Mouse (Mus musculus) neural tube, embryonic 10.5 days (tissue): ENCODE measurements around the gene Acap1.
A peak's percentile ranks its signal among the peaks of the same experiment; 100 is the strongest.
"Not testable (repeated sequence)": the region's sequence is repeated elsewhere in the genome, so short reads cannot be mapped to it uniquely, and the experiment has no call there.

Source experiments
- DNase-seq: peaks from one replicate; pipeline ENCODE4 v3.0.0-alpha.2; 2017; ENCODE audit warnings: low spot score; ENCODE audit errors: extremely low spot score

The Acap1 gene

DNA sequence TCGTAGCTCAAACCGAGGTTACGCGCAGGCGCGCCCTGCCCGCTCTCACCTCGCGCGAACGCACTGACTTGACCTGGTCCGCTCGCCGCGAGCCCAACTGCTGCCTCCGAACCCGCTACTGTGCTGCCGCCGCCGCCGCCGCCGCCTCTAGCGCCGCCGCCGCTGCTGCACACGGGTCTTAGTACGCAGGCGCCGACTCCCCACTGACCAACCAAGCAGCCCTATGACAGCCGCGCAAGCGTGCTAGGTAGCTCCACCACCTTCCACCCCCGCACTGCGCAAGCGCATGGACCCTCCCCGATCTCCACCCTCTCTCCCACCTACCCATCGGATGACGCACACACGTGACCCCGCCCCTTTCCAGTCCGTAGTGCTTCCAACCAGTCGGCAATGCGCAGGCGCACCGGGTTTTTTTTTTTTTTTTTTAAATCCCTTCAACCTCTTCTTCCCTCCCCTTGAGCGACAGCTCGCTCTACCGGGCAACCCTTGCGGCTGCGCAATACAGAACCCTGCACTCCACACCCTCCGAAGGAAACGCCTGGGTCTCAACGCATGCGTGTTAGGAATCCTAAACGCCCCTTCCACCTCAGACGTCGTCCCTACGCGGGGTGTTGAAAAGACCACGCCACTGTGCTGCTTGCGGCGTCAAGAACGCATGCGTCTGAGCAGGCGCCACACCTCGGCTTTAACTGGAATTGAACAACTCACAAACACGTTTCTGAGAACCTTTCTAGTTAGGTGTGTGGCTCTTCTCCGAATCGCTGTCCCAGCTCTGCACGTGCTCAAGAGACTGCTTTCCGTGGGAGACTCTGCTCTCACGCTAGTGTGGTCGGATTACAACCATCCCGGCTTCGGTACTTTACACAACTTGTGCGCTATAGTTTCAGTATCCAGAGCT, 26.0 kb upstream of the Acap1 start, which contains the start of gene Eif5a:
Gene Eif5a, minus strand, starts transcription at position 845 of the 898 bp plus-strand sequence.
- peak; percentile 100 for DNase-seq

GRCm38 (mm10) chr11:69920266-69921031, 25.1 kb upstream of the Acap1 start:
- peak; percentile 60 for DNase-seq

- DNase-seq = peak; percentile 57
Observed at GRCm38 (mm10) chr11:69919661-69920265, 24.4 kb upstream of the Acap1 start.

DNA sequence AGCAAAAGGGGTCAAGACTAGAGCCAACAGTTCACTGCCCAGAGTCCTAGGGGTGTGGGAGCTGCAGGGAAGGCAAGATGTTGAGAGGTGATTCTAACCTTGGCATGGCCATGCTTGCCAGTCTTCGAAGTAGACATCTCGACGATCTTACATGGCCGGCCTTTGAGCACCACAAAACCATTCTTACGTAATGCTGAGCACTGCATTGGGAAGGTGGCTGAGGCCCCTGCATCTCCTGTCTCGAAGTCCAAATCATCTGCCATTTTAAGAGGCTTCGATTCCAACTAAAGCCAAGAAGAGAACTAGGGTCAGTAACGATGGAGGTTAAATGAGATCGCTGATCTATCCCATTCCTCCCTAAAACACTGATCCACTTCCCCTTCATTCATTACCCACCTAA, 23.7 kb upstream of the Acap1 start:
- no peak for DNase-seq

DNA sequence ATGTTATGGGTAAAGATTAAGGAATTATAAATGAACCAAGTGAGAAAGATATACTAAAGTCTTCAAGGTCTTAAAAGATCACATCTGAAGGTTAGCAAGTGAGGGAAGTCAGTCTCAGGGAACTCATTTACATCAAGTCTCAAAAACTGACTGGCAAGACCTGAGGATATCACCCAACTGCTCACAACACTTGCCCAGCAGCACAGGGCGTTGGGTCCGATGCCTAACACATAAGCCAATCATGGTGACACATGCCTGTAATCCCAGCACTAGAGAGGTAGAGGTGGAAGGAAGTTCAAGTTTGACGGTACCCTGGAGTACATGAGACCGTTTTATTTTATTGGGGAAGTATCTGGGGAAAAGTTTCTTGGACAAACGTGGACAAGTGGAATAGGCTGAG, 22.8 kb upstream of the Acap1 start:
- no peak for DNase-seq

GRCm38 (mm10) chr11:69917379-69917948, 22.1 kb upstream of the Acap1 start:
- DNase-seq = no peak

- DNase-seq = not testable (repeated sequence)
Observed at GRCm38 (mm10) chr11:69916652-69917378, 21.5 kb upstream of the Acap1 start.

DNA sequence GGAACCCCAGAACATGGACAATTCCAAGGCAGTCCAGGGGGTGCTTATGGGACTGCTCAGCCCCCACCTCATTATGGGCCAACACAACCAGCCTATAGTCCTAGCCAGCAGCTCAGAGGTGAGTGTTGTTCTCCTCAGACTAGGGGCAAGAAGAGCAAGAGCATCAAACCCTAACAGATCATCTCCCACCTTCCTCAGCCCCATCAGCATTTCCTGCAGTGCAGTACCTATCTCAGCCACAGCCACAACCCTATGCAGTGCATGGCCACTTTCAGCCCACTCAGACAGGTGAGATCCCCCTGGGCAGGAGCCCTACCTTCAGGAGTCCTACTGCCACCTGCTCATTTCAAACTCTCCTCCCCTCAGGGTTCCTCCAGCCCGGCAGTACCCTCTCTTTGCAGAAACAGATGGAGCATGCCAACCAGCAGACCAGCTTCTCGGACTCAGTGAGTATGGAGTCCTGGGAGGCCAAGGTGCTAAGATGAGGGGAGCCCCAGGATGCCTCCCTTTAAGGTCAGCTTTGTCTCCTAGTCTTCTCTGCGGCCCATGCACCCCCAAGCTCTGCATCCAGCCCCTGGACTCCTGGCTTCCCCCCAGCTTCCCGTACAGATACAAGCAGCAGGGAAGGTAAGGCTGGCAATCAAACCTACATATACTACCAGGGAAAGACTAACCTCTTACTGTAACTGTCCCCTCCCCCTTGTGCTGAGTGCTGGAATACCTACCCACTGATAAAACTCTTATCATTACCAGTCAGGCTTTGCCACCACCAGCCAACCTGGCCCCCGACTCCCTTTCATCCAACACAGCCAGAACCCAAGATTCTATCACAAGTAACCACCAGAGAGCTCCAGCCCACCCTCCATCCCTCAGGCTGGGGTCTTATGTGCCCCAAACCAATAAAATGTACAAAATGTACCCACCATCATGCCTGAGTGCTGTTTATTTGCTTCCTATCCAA, 20.6 kb upstream of the Acap1 start:
- no peak for DNase-seq

DNA sequence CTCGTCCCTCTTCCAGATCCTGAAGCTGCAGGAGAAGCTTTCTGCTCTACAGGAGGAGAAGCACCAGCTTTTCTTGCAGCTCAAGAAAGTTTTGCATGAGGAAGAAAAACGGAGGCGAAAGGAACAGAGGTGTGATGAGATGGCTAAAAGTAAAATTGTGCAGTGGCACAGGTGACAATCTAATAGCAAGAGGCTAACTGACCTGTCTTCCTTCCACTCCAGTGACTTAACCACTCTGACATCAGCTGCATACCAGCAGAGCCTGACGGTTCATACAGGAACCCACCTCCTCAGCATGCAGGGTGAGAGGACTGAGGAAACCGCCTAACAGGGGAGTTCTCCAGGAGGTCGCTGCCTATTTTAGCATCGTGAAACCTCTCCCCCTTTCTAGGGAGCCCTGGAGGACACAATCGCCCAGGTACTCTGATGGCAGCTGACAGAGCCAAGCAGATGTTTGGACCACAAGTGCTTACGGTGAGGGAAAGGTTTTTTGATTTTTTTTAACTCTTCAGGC, 19.6 kb upstream of the Acap1 start:
- DNase-seq = no peak

- DNase-seq = no peak
Observed at GRCm38 (mm10) chr11:69914372-69914764, 19.0 kb upstream of the Acap1 start.

DNA sequence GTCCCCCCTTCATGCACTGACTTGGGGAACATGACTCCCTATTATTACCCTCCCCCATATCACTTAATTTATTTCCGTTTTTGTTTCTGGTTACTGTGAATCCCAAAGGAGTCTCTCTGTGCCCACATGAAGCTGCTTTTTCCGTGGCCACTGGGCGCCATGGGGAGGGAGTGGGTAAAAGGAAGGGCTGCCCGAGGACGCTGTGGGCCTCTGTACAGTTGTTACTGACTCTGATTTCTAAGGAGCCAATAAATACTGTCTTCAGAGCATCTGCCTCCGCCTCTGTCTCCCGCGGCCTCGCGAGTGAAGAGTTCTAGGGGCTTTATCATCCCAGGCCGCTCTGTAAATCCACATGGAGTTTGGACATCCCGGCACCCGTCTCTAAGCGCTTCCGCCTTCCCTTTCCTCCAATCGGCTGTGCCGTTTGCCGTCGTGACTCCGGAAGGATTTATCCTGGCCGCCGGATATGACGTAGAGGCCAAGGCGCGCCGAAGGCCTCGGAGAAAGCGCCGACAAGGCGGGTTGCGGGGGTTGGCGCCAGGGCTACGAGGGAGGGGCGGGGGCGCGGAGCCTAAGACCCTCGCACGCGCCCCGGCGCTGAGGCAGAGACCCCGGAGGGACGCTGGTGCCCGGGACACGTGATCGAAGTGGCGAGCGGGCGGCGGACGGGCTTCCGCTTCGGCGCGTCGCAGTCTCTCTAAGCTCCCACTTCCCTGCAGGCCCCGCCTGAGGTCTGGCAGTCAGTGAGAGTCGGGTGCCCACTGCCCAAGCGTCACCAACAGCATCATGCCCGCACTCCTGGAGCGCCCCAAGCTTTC, 18.4 kb upstream of the Acap1 start, which contains the start of gene Gps2:
Gene Gps2, plus strand, starts transcription at position 335 of the 818 bp plus-strand sequence.
- peak; percentile 97 for DNase-seq

- no peak for DNase-seq
Observed at GRCm38 (mm10) chr11:69912716-69913530, 17.6 kb upstream of the Acap1 start.

GRCm38 (mm10) chr11:69911701-69912100, 16.4 kb upstream of the Acap1 start:
- no peak for DNase-seq

DNA sequence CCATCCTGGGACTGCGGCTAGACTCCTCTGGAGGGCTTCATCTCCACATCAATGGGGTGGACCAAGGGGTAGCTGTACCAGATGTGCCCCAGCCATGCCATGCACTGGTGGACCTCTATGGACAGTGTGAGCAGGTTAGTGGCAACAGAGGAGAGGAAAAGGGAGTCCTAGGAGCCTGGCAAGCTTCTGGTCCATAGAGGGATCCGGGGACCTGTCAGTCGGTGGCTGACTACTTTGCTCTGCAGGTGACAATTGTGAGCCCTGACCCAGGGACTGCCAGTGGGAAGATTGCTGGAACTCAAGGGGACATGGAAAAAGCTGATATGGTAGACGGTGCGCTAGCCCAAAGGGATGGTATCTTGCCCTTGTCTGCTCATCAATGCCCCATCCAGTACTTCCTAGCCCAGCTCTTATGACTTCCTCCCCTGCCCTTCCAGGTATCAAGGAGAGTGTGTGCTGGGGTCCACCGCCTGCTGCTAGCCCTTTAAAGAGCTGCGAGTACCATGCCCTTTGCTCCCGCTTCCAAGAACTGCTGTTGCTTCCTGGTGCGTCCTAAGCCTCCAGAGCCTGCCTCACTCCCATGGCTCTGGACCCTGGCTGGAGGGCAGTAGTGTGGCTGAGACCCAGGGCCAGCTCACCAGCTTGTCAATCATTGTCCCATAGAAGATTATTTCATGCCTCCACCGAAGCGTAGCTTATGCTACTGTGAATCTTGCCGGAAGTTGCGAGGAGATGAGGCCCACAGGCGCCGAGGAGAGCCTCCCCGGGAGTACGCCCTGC, 15.6 kb upstream of the Acap1 start:
- no peak for DNase-seq

GRCm38 (mm10) chr11:69910177-69910576, 14.8 kb upstream of the Acap1 start:
- DNase-seq = no peak

- DNase-seq = no peak
Observed at GRCm38 (mm10) chr11:69909174-69909573, 13.8 kb upstream of the Acap1 start.

DNA sequence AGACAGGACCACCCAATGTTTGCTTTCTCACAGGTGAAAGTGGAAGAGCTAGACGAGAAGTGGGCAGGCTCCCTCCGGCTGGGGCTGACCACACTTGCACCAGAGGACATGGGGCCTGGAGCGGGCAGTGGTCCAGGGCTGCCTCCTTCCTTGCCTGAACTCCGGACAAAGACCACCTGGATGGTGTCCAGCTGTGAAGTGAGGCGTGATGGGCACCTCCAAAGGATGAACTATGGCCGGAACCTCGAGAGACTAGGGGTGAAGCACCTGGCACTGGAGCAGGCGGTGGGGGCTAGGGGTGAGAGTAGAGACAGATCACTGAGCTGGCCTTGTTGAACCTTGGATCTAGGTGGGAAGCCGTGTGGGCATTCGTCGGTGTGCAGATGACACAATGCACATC, 13.3 kb upstream of the Acap1 start:
- no peak for DNase-seq
